Mouse (Mus musculus) heart, embryonic 16.5 days (tissue): ENCODE measurements around the gene Cnst. TPM values are rescaled to one million over a fixed set of nuclear protein-coding genes. Genes with fewer than 3 reads are reported as not detected.

ENCODE experiments used
- ATAC-seq: fragments of 200-750 bp; cut with Nextera tagmentation; replicated peaks from 2 replicates; pipeline ENCODE4 v1.8.0; 2017; ENCODE audit warnings: moderate number of reproducible peaks; ENCODE audit not compliant: insufficient read depth, low FRiP score; ENCODE audit errors: extremely low read depth
- H3K27ac ChIP-seq: fragments of 300-500 bp; sonication (generic); 2 replicates; pipeline ENCODE4 v1.5.1; 2014; ENCODE audit warnings: mild to moderate bottlenecking, low read length, control low read depth, moderate library complexity
- H3K27me3 ChIP-seq: fragments of 300-500 bp; sonication (generic); 2 replicates; pipeline ENCODE4 v1.6.1; 2014; ENCODE audit warnings: low read length, mixed read lengths; ENCODE audit not compliant: control insufficient read depth, insufficient read depth
- H3K36me3 ChIP-seq: fragments of 300-500 bp; sonication (generic); 2 replicates; pipeline ENCODE4 v1.6.1; 2014; ENCODE audit not compliant: control insufficient read depth, insufficient read depth
- H3K4me1 ChIP-seq: fragments of 300-500 bp; sonication (generic); 2 replicates; pipeline ENCODE4 v1.6.1; 2014; ENCODE audit warnings: low read length, mixed read lengths; ENCODE audit not compliant: control insufficient read depth, insufficient read depth
- H3K4me2 ChIP-seq: fragments of 300-500 bp; sonication (generic); 2 replicates; pipeline ENCODE4 v1.6.1; 2014; ENCODE audit warnings: low read depth, mild to moderate bottlenecking, control low read depth, low read length
- H3K4me3 ChIP-seq: fragments of 300-500 bp; sonication (generic); 2 replicates; pipeline ENCODE4 v1.5.1; 2014; ENCODE audit warnings: mild to moderate bottlenecking, control low read depth, low read length
- H3K9ac ChIP-seq: fragments of 300-500 bp; sonication (generic); 2 replicates; pipeline ENCODE4 v1.6.1; 2014; ENCODE audit warnings: low read length, control low read depth
- H3K9me3 ChIP-seq: fragments of 300-500 bp; sonication (generic); replicated peaks from 2 replicates; pipeline ENCODE4 v1.6.1; 2016; ENCODE audit warnings: low read length; ENCODE audit not compliant: control insufficient read depth
- WGBS: fragments of 180-500 bp; shearing (Covaris S2); extraction: QIAGEN DNeasy Blood & Tissue Kit; methylation state at CpG from one replicate; pipeline ENCODE4 v1.1.7; 2014; 5-methylcytosine and 5-hydroxymethylcytosine counted together
- polyA plus RNA-seq: library from polyadenylated mRNA; unstranded; fragments of >200 nt; fragmentation: Nextera tagmentation; extraction: Ambion mirVana; gene quantifications from 2 replicates; pipeline ENCODE4 v1.2.1, GENCODE M21; 2015

Gene Cnst
- polyA plus RNA-seq, 1 experiment from 2014 or later: 20.9 TPM

GRCm38 (mm10) chr1:179519901-179520300, 26.3 kb upstream of the Cnst start:
- Histone ChIP-seq H3K36me3 (no peaks in the 10 kb centered on the region), H3K9me3 (0 out of 2 replicates have a peak, but pooled peaks cover under 1% of the 10 kb centered on the region), H3K27me3 (no peaks in the 10 kb centered on the region), H3K4me1 (peaks cover 6% of the 10 kb centered on the region), H3K4me3 (no peak overlapping the region), H3K4me2 (no peak overlapping the region), H3K27ac (no peak overlapping the region), H3K9ac (no peak overlapping the region)
- 71% methylated on average over 3 of the region's 3 CpGs for WGBS
- ATAC-seq: no peak

DNA sequence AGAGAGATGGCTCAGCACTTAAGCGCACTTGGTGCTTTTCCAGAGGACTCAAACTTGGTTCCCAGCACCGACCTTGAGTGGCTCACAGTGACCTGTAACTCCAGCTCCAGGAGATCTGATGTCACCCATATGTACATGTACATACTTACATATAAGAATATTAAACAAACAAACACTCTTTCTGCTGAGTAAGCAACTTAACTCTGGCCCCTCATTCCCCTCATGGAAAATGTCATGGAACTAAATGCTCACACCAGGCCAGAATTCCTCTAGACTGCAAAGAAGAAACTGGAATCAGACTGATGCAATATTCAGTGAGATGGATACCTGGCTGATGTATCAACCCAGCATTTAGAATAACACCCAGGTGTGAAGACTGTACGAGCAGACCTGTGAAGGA, 7.1 kb upstream of the Cnst start:
- H3K4me1 ChIP-seq: no peaks in the 10 kb centered on the region
- H3K36me3 ChIP-seq: peaks cover 11% of the 10 kb centered on the region
- no peak overlapping the region for H3K4me2 ChIP-seq
- 90% methylated on average over 3 of the region's 3 CpGs for WGBS
- no peaks in the 10 kb centered on the region for H3K27me3 ChIP-seq
- H3K27ac ChIP-seq: no peak overlapping the region
- H3K4me3 ChIP-seq: no peak overlapping the region
- no peaks in the 10 kb centered on the region for H3K9me3 ChIP-seq
- no peak for ATAC-seq
- H3K9ac ChIP-seq: no peak overlapping the region

DNA sequence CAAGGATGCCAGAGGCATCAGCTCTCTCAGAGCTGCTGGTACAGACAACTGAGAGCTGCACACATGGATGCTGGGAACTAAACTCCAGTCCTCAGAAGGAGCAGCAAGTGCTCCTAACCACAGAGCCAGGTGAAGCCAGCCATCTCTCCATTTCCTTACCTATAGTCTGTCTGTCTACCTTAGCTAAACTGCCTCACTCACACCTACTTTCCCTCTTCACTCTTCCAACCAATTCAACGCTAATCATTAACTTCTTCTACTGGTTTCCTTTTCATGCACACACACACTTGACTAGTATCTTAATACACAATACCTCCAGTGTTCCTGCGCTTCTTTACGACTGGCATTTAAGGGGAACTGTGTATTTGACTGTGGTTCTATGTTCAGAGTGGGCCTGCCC, 6.3 kb upstream of the Cnst start:
- Histone ChIP-seq H3K4me1 (peaks cover 4% of the 10 kb centered on the region), H3K4me2 (no peak overlapping the region), H3K36me3 (peaks cover 11% of the 10 kb centered on the region), H3K27ac (no peak overlapping the region), H3K9me3 (no peaks in the 10 kb centered on the region), H3K4me3 (no peak overlapping the region), H3K9ac (no peak overlapping the region), H3K27me3 (no peaks in the 10 kb centered on the region)
- no peak for ATAC-seq
- 90% methylated on average over 3 of the region's 3 CpGs for WGBS

DNA sequence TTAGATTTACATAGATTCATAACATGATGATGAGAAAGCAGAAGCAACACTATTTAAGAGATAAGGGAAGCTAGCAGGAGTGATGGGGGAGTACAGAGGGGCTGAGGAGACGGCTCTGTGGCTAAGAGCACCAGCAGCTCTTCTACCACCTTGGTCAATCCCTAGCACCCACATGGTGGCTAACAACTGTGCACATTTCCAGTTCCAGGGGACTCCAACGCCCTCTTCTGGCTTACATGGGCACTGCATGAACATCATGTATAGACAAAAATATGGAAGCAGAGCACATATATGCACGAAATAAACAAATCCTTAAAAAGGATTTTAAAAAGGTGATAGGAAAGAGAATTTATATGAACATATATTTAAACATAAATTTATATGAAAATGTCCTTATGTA, 4.7 kb upstream of the Cnst start:
- 61% methylated on average over 3 of the region's 3 CpGs for WGBS
- ATAC-seq: no peak
- no peak overlapping the region for H3K27ac ChIP-seq

DNA sequence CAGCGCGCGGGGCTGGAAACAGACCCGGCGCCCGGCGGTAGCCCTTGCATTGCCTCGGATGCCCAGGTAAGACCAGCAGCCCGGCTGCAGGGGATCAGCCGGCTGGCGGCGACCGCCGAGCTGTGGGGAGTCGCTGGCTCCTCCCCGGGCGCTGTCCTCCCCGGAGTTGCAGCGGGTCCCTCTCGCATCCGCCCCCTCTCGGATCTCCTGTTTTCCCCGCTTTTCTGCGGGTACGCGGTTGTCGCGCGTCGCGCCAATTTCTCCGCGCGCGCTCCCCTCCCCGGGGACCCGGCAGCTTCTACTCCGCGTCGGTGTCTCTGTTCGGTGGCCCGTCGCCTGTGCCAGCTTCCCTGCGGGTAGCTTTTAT, 364 bp downstream of the Cnst start:
- H3K9ac ChIP-seq: peak overlapping the region; percentile 85
- H3K4me1 ChIP-seq: peaks cover 28% of the 10 kb centered on the region
- peak; percentile 78 for ATAC-seq
- peak overlapping the region; percentile 77 for H3K4me3 ChIP-seq
- no peaks in the 10 kb centered on the region for H3K9me3 ChIP-seq
- no peaks in the 10 kb centered on the region for H3K27me3 ChIP-seq
- peak overlapping the region; percentile 95 for H3K27ac ChIP-seq
- peak overlapping the region; percentile 84 for H3K4me2 ChIP-seq
- 1% methylated on average over 42 of the region's 44 CpGs for WGBS
- H3K36me3 ChIP-seq: 0 out of 2 replicates have a peak, but pooled peaks cover under 1% of the 10 kb centered on the region

More for the DNA sequence above, 4.7 kb upstream of the Cnst start:
- peaks cover 11% of the 10 kb centered on the region for H3K36me3 ChIP-seq
- no peak overlapping the region for H3K4me3 ChIP-seq
- no peak overlapping the region for H3K4me2 ChIP-seq
- H3K27me3 ChIP-seq: no peaks in the 10 kb centered on the region
- no peak overlapping the region for H3K9ac ChIP-seq
- H3K9me3 ChIP-seq: no peaks in the 10 kb centered on the region
- peaks cover 10% of the 10 kb centered on the region for H3K4me1 ChIP-seq

DNA sequence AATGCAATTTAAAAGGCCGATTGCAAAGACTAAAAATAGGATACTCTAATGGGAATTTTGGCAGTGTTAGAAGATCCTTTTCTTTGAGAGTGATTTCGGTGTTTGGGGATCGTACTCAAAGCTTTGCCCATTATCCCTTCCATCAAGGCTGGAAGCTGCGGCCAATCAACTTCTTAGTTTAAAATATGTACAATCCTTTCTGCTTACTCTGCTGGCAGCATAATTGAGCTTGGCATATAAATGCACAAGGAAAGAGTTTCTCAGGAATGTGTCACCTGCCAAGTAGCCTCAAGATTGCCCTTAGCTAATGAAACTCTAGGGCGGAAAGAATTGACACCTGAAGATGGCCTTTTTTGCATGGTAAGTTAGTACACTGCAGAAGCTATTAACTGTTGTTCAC, 1.0 kb downstream of the Cnst start:
- 11% methylated on average over 5 of the region's 5 CpGs for WGBS
- Histone ChIP-seq H3K4me1 (peaks cover 33% of the 10 kb centered on the region), H3K27me3 (no peaks in the 10 kb centered on the region), H3K9ac (peak overlapping the region; percentile 85), H3K4me3 (peak overlapping the region; percentile 77), H3K27ac (peak overlapping the region; percentile 95), H3K9me3 (no peaks in the 10 kb centered on the region), H3K4me2 (peak overlapping the region; percentile 84), H3K36me3 (no peaks in the 10 kb centered on the region)
- ATAC-seq: no peak

- Histone ChIP-seq H3K4me1 (peaks cover 42% of the 10 kb centered on the region), H3K9me3 (no peaks in the 10 kb centered on the region), H3K36me3 (no peaks in the 10 kb centered on the region), H3K27me3 (no peaks in the 10 kb centered on the region), H3K9ac (peak overlapping the region; percentile 53), H3K4me2 (peak overlapping the region; percentile 84), H3K27ac (peak overlapping the region; percentile 61), H3K4me3 (peak overlapping the region; percentile 6)
- WGBS: 54% methylated on average over 11 of the region's 11 CpGs
- ATAC-seq: no peak
These were observed 2.0 kb downstream of the Cnst start for GRCm38 (mm10) chr1:179548220-179548619.

DNA sequence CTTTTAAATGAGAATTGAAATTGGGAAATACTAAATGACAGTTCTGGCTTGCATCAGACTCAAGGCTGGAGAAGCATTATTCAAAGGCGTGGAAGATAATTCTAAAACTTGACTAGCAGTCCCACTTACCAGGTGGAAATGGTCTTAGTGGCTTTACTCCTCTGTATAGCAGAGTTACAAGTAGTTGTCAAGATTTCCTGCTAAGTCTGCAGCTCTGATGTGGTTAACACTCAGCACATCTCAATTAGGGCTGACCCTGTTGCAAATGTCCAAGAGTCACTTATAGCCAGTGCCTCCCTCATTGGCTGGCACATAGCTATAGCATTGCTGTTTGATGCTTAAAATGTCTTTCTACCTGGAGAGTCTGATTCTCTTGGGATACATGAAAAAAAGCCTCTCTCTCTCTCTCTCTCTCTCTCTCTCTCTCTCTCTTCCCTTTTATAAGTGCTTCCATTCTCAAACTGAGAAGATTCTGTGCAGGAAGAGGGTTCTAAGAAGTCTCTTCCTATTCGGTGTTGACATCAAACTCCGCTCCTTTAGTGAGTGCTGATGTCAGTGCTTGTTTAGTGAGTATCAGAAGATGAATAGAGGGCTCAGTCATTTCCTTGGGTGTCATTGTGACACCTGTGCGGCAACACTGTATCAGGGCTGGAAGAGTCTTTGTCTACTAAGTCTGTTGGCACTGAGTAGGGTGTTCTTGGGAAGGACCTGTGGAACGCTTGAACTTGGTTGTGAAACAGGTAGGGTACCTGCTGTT, 3.0 kb downstream of the Cnst start:
- no peak overlapping the region for H3K9ac ChIP-seq
- H3K4me3 ChIP-seq: no peak overlapping the region
- no peak overlapping the region for H3K4me2 ChIP-seq
- no peak for ATAC-seq
- no peak overlapping the region for H3K27ac ChIP-seq
- no peaks in the 10 kb centered on the region for H3K36me3 ChIP-seq
- H3K9me3 ChIP-seq: no peaks in the 10 kb centered on the region
- H3K4me1 ChIP-seq: peaks cover 50% of the 10 kb centered on the region
- 89% methylated on average over 5 of the region's 5 CpGs for WGBS
- no peaks in the 10 kb centered on the region for H3K27me3 ChIP-seq

DNA sequence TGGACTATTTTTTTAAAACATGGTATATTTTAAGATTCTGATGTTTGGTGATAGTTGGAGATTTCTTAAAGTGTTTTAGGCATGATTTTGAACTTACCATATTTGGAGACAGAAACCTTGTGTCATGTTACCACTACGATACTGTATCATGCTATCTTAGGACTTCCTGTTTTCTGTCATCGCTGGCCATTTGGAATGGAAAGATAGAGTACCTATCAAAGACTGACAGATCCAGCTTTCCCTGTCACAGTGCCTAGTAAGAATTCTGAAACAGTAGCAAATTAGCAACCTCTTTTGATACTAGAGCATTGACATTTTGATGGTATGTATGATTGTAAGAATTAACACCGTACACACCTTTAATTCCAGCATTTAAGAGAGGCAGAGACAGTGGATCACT, 5.2 kb downstream of the Cnst start:
- WGBS: 57% methylated on average over 3 of the region's 3 CpGs
- ATAC-seq: no peak
- Histone ChIP-seq H3K36me3 (no peaks in the 10 kb centered on the region), H3K9ac (no peak overlapping the region), H3K4me1 (peaks cover 41% of the 10 kb centered on the region), H3K4me3 (no peak overlapping the region), H3K27ac (no peak overlapping the region), H3K27me3 (no peaks in the 10 kb centered on the region), H3K4me2 (no peak overlapping the region), H3K9me3 (no peaks in the 10 kb centered on the region)
